Mouse (Mus musculus): ENCODE results near the gene Med14.

GRCm38 (mm10) chrX:12651906-12652305, 110.0 kb downstream of the Med14 start:
- TF ChIP-seq FLI1 (IDR thresholded peaks at IDR 0.05; ENCODE audit: low read length) (no peak), GATA1 (IDR thresholded peaks at IDR 0.05; ENCODE audit: borderline replicate concordance, low read length) (no peak)

Measured in megakaryocyte, embryonic 14.5 days (primary cell).